Mouse (Mus musculus) small intestine, adult 2 months (tissue): ENCODE data around the gene H2-T22. TPM values are rescaled to one million over a fixed set of nuclear protein-coding genes. Genes with fewer than 3 reads are reported as not detected.
"Not testable (repeated sequence)": the region's sequence is repeated elsewhere in the genome, so short reads cannot be mapped to it uniquely, and the experiment has no call there.

Source experiments
- H3K27ac ChIP-seq: fragments of 200-500 bp; 2 replicates; pipeline ENCODE4 v1.5.1; 2012; ENCODE audit warnings: low read depth, low read length, control low read depth, inconsistent platforms; ENCODE audit not compliant: insufficient read depth
- H3K27me3 ChIP-seq: fragments of 200-500 bp; 2 replicates; pipeline ENCODE4 v1.6.1; 2012; ENCODE audit warnings: mild to moderate bottlenecking, moderate library complexity, low read length, inconsistent platforms; ENCODE audit not compliant: control insufficient read depth, insufficient read depth
- H3K36me3 ChIP-seq: fragments of 200-500 bp; 2 replicates; pipeline ENCODE4 v1.6.1; 2012; ENCODE audit warnings: mild to moderate bottlenecking, low read length, control low read depth, inconsistent platforms; ENCODE audit not compliant: control insufficient read depth, insufficient read depth
- H3K4me1 ChIP-seq: fragments of 200-500 bp; 2 replicates; pipeline ENCODE4 v1.6.1; 2012; ENCODE audit warnings: low read length, inconsistent platforms, mixed read lengths; ENCODE audit not compliant: control insufficient read depth, insufficient read depth, insufficient read length
- H3K4me3 ChIP-seq: fragments of 200-500 bp; 2 replicates; pipeline ENCODE4 v1.5.1; 2012; ENCODE audit warnings: low read depth, mild to moderate bottlenecking, control low read depth, inconsistent platforms, low read length, moderate library complexity
- CTCF ChIP-seq: fragments of 200-500 bp; IDR thresholded peaks from 2 replicates; pipeline ENCODE4 v1.5.1; 2012; ENCODE audit warnings: low read depth, mild to moderate bottlenecking, control low read depth, inconsistent platforms, low read length, moderate library complexity, mixed read lengths; ENCODE audit not compliant: insufficient replicate concordance, insufficient read length; ENCODE audit errors: extremely low read depth
- POLR2A ChIP-seq: fragments of 200-500 bp; IDR thresholded peaks from 2 replicates; pipeline ENCODE4 v1.6.1; 2012; ENCODE audit warnings: low read depth, mild to moderate bottlenecking, control low read depth, inconsistent platforms, low read length, moderate library complexity
- WGBS: fragments of 180-500 bp; shearing (Covaris S2); methylation state at CpG from one replicate; pipeline ENCODE4 v1.1.7; 2018; 5-methylcytosine and 5-hydroxymethylcytosine counted together
- polyA plus RNA-seq: library from polyadenylated mRNA; depleted of rRNA; stranded (reverse); fragments of >200 nt; gene quantifications from 2 replicates; pipeline ENCODE4 v1.2.3, GENCODE M21; 2012

The H2-T22 gene
- polyA plus RNA-seq, 1 experiment = 60.5 TPM

GRCm38 (mm10) chr17:36019519-36019918 lies 23.0 kb downstream of the H2-T22 start:
- H3K4me3 ChIP-seq = no peak overlapping the region
- WGBS = 45% methylated on average over 3 of the region's 3 CpGs
- no peaks in the 10 kb centered on the region for H3K27me3 ChIP-seq
- H3K27ac ChIP-seq = peak overlapping the region; percentile 85
- peaks cover 22% of the 10 kb centered on the region for H3K4me1 ChIP-seq
- no peak for TF ChIP-seq CTCF
- no peak for TF ChIP-seq POLR2A
- H3K36me3 ChIP-seq = peaks cover 20% of the 10 kb centered on the region

GRCm38 (mm10) chr17:36018979-36019378 lies 23.6 kb downstream of the H2-T22 start:
- H3K27ac ChIP-seq = no peak overlapping the region

GRCm38 (mm10) chr17:36017046-36017445 lies 25.5 kb downstream of the H2-T22 start:
- 90% methylated on average over 5 of the region's 5 CpGs for WGBS
- H3K4me1 ChIP-seq = peaks cover 8% of the 10 kb centered on the region; the same call in 1 of the 2 replicates
- H3K27ac ChIP-seq = no peak overlapping the region
- H3K27me3 ChIP-seq = no peaks in the 10 kb centered on the region
- no peak for TF ChIP-seq CTCF
- TF ChIP-seq POLR2A = no peak
- no peak overlapping the region for H3K4me3 ChIP-seq
- peaks cover 24% of the 10 kb centered on the region for H3K36me3 ChIP-seq

More at GRCm38 (mm10) chr17:36018979-36019378, 23.6 kb downstream of the H2-T22 start:
- H3K4me1 ChIP-seq = peaks cover 19% of the 10 kb centered on the region
- H3K27me3 ChIP-seq = no peaks in the 10 kb centered on the region
- peaks cover 24% of the 10 kb centered on the region for H3K36me3 ChIP-seq
- H3K4me3 ChIP-seq = no peak overlapping the region
- TF ChIP-seq CTCF = no peak
- TF ChIP-seq POLR2A = no peak
- 66% methylated on average over 2 of the region's 2 CpGs for WGBS

- TF ChIP-seq CTCF (no peak), POLR2A (no peak)
- H3K36me3 ChIP-seq = peaks cover 24% of the 10 kb centered on the region
- H3K27me3 ChIP-seq = no peaks in the 10 kb centered on the region
- H3K4me3 ChIP-seq = no peak overlapping the region
- no peak overlapping the region for H3K27ac ChIP-seq
- WGBS = 93% methylated on average over 5 of the region's 5 CpGs
- H3K4me1 ChIP-seq = no peaks in the 10 kb centered on the region
Observed at GRCm38 (mm10) chr17:36014977-36015376, 27.6 kb downstream of the H2-T22 start.

- H3K27ac ChIP-seq, H3K4me1 ChIP-seq, H3K27me3 ChIP-seq, H3K4me3 ChIP-seq, H3K36me3 ChIP-seq: not testable (repeated sequence)
- 83% methylated on average over 7 of the region's 7 CpGs for WGBS
Observed at GRCm38 (mm10) chr17:36004409-36004808, 38.1 kb downstream of the H2-T22 start.

- no peak overlapping the region for H3K4me3 ChIP-seq
- H3K27ac ChIP-seq = no peak overlapping the region
- peaks cover 9% of the 10 kb centered on the region for H3K36me3 ChIP-seq
- WGBS = 92% methylated on average over 7 of the region's 7 CpGs
- no peaks in the 10 kb centered on the region for H3K27me3 ChIP-seq
- H3K4me1 ChIP-seq = peaks cover 6% of the 10 kb centered on the region; the same call in 1 of the 2 replicates
- TF ChIP-seq CTCF (no peak), POLR2A (no peak)
Observed at GRCm38 (mm10) chr17:36003331-36003730, 39.2 kb downstream of the H2-T22 start.

- Histone ChIP-seq H3K4me3 (no peak overlapping the region), H3K27me3 (no peaks in the 10 kb centered on the region), H3K36me3 (peaks cover 9% of the 10 kb centered on the region), H3K4me1 (peaks cover 8% of the 10 kb centered on the region), H3K27ac (no peak overlapping the region)
- 94% methylated on average over 6 of the region's 6 CpGs for WGBS
- TF ChIP-seq POLR2A = no peak
- no peak for TF ChIP-seq CTCF
Observed at GRCm38 (mm10) chr17:36001966-36002365, 40.6 kb downstream of the H2-T22 start.
